Mouse (Mus musculus) heart, embryonic 12.5 days (tissue): ENCODE results near the gene Dcaf8. TPM values are rescaled to one million over a fixed set of nuclear protein-coding genes. Genes with fewer than 3 reads are reported as not detected.

Experiments used
- ATAC-seq: fragments of 200-750 bp; cut with Nextera tagmentation; 2 replicates; pipeline ENCODE4 v1.8.0; 2017; ENCODE audit warnings: moderate TSS enrichment, moderate library complexity; ENCODE audit not compliant: insufficient number of reproducible peaks, low FRiP score
- H3K27ac ChIP-seq: fragments of 300-500 bp; sonication (generic); 2 replicates; pipeline ENCODE4 v1.5.1; 2016; ENCODE audit warnings: mild to moderate bottlenecking, moderate library complexity; ENCODE audit not compliant: poor library complexity, severe bottlenecking
- H3K27me3 ChIP-seq: fragments of 300-500 bp; sonication (generic); replicated peaks from 2 replicates; pipeline ENCODE4 v1.6.1; 2016; ENCODE audit warnings: mild to moderate bottlenecking, moderate library complexity
- H3K36me3 ChIP-seq: fragments of 300-500 bp; sonication (generic); 2 replicates; pipeline ENCODE4 v1.6.1; 2016; ENCODE audit warnings: mild to moderate bottlenecking, moderate library complexity
- H3K4me1 ChIP-seq: fragments of 300-500 bp; sonication (generic); replicated peaks from 2 replicates; pipeline ENCODE4 v1.6.1; 2016; ENCODE audit warnings: mild to moderate bottlenecking
- H3K4me2 ChIP-seq: fragments of 300-500 bp; sonication (generic); 2 replicates; pipeline ENCODE4 v1.6.1; 2016; ENCODE audit warnings: mild to moderate bottlenecking, moderate library complexity
- H3K4me3 ChIP-seq: fragments of 300-500 bp; sonication (generic); 2 replicates; pipeline ENCODE4 v1.5.1; 2016; ENCODE audit warnings: mild to moderate bottlenecking
- H3K9ac ChIP-seq: fragments of 300-500 bp; sonication (generic); 2 replicates; pipeline ENCODE4 v1.6.1; 2016; ENCODE audit warnings: mild to moderate bottlenecking, moderate library complexity
- H3K9me3 ChIP-seq: fragments of 300-500 bp; sonication (generic); replicated peaks from 2 replicates; pipeline ENCODE4 v1.6.1; 2016; ENCODE audit warnings: mild to moderate bottlenecking, moderate library complexity
- whole genome bisulfite sequencing: fragments of 180-500 bp; shearing (Covaris S2); methylation state at CpG from one replicate; pipeline ENCODE4 v1.1.7; 2016; 5-methylcytosine and 5-hydroxymethylcytosine counted together
- polyA plus RNA-seq: library from polyadenylated mRNA; unstranded; fragments of >200 nt; fragmentation: Nextera tagmentation; extraction: Ambion mirVana; gene quantifications from 2 replicates; pipeline ENCODE4 v1.2.1, GENCODE M21; 2016

Gene Dcaf8
- polyA plus RNA-seq, 1 experiment from 2014 or later, result 123 TPM

GRCm38 (mm10) chr1:172194435-172194834 lies 46.6 kb downstream of the Dcaf8 start:
- 0 out of 2 replicates have a peak overlapping the region, but pooled peaks have one; percentile 19 for H3K27ac ChIP-seq

DNA sequence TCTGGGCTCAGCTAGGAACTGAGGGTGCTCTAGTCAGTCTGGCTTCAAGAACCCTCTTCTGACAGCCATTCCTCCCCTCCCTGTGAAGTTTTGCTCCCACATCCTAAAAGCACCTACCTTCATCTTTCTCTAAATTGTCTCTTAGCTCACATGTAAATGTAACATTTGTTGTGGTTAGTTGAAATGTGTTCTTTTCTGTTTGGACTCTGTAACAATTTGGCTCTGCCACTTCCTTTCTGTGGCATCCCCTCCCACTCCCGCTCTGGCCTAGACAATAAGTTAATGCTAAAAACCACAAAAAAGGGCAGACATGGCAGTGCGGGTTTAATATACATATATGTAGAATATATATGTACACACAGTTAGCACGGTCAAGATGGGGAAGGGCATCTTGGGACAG lies 49.3 kb downstream of the Dcaf8 start:
- Histone ChIP-seq H3K9me3 (no peaks in the 10 kb centered on the region), H3K4me3 (no peak overlapping the region), H3K4me1 (peaks cover 21% of the 10 kb centered on the region), H3K36me3 (peaks cover 86% of the 10 kb centered on the region), H3K4me2 (no peak overlapping the region), H3K9ac (no peak overlapping the region; the same call in 1 of the 2 replicates), H3K27ac (no peak overlapping the region), H3K27me3 (no peaks in the 10 kb centered on the region)
- no peak for ATAC-seq
- 90% methylated on average over 3 of the region's 3 CpGs for WGBS

More at GRCm38 (mm10) chr1:172194435-172194834, 46.6 kb downstream of the Dcaf8 start:
- Histone ChIP-seq H3K4me2 (no peak overlapping the region), H3K27me3 (no peaks in the 10 kb centered on the region), H3K9ac (no peak overlapping the region), H3K4me1 (peaks cover 3% of the 10 kb centered on the region; the same call in 1 of the 2 replicates), H3K36me3 (peaks cover 88% of the 10 kb centered on the region), H3K9me3 (no peaks in the 10 kb centered on the region), H3K4me3 (no peak overlapping the region)
- ATAC-seq, result no peak
- 73% methylated on average over 8 of the region's 8 CpGs for WGBS

DNA sequence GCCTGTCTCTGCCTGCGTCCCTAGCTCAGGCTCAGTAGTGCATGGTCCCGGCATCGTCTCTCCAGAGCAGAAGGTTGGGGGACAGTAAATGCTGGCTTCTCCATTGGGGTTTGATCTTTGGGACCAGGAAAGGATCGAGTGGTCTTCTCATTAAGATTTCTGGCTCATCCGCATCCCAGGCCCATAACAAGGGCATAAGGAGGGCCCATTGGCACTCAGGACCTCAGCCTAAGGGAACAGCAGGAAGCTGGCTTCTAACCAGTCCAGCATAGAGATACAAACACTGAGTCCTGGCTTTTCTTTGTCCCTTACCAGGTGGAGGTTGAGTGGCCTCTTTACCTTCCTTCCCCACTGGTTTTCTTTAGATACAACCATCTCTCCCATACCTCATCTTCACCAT lies 50.0 kb downstream of the Dcaf8 start:
- H3K36me3 ChIP-seq, result peaks cover 79% of the 10 kb centered on the region
- 68% methylated on average over 5 of the region's 5 CpGs for WGBS

GRCm38 (mm10) chr1:172198316-172198715 lies 50.4 kb downstream of the Dcaf8 start:
- Histone ChIP-seq H3K27me3 (no peaks in the 10 kb centered on the region), H3K4me3 (no peak overlapping the region), H3K4me2 (no peak overlapping the region), H3K36me3 (peaks cover 79% of the 10 kb centered on the region), H3K9me3 (no peaks in the 10 kb centered on the region), H3K4me1 (peaks cover 33% of the 10 kb centered on the region), H3K27ac (no peak overlapping the region), H3K9ac (no peak overlapping the region)
- WGBS, result 90% methylated on average over 8 of the region's 8 CpGs
- no peak for ATAC-seq

More for the DNA sequence above, 50.0 kb downstream of the Dcaf8 start:
- Histone ChIP-seq H3K27me3 (no peaks in the 10 kb centered on the region), H3K4me3 (no peak overlapping the region), H3K9me3 (no peaks in the 10 kb centered on the region), H3K4me1 (peaks cover 28% of the 10 kb centered on the region), H3K9ac (no peak overlapping the region), H3K4me2 (no peak overlapping the region), H3K27ac (no peak overlapping the region)
- ATAC-seq, result no peak

- WGBS, result 88% methylated on average over 4 of the region's 4 CpGs
- Histone ChIP-seq H3K4me3 (no peak overlapping the region), H3K36me3 (peaks cover 72% of the 10 kb centered on the region), H3K27ac (no peak overlapping the region), H3K4me2 (no peak overlapping the region), H3K4me1 (peaks cover 40% of the 10 kb centered on the region), H3K27me3 (no peaks in the 10 kb centered on the region), H3K9ac (no peak overlapping the region), H3K9me3 (no peaks in the 10 kb centered on the region)
- ATAC-seq, result no peak
Measured at GRCm38 (mm10) chr1:172198996-172199395, 51.1 kb downstream of the Dcaf8 start.

DNA sequence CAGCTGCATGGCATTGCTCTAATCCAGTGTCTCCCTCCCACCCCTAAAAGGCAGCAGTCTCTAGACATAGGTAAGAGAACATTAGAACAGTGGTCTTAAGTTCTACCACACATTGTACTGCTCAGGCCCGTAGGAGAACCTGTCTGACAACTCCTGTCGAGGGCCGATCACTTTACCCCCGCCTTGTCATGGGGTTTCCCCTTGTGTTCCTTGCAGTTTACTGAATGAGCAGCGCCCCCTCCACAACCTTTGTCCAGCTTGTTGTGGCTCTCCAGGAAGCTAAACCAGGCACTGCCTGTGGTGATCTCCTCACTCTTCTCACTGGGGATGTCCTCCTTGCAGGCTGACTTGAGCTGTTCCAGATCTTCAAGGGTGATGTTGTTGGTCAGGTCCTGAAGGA lies 52.3 kb downstream of the Dcaf8 start:
- ATAC-seq, result no peak
- 90% methylated on average over 5 of the region's 5 CpGs for WGBS
- H3K9me3 ChIP-seq, result no peaks in the 10 kb centered on the region
- H3K36me3 ChIP-seq, result peaks cover 65% of the 10 kb centered on the region
- H3K4me2 ChIP-seq, result no peak overlapping the region
- H3K27ac ChIP-seq, result no peak overlapping the region
- H3K4me3 ChIP-seq, result no peak overlapping the region
- no peaks in the 10 kb centered on the region for H3K27me3 ChIP-seq
- H3K9ac ChIP-seq, result no peak overlapping the region
- H3K4me1 ChIP-seq, result peaks cover 49% of the 10 kb centered on the region

GRCm38 (mm10) chr1:172200871-172201447 lies 53.1 kb downstream of the Dcaf8 start:
- H3K9ac ChIP-seq, result 0 out of 2 replicates have a peak overlapping the region, but pooled peaks have one; percentile 15
- 37% methylated on average over 7 of the region's 7 CpGs for WGBS
- H3K27me3 ChIP-seq, result no peaks in the 10 kb centered on the region
- no peak overlapping the region; the same call in 1 of the 2 replicates for H3K4me3 ChIP-seq
- ATAC-seq, result no peak
- peak overlapping the region; percentile 25; the same call in 1 of the 2 replicates for H3K4me2 ChIP-seq
- H3K9me3 ChIP-seq, result no peaks in the 10 kb centered on the region
- H3K27ac ChIP-seq, result peak overlapping the region; percentile 65
- peaks cover 58% of the 10 kb centered on the region for H3K36me3 ChIP-seq
- H3K4me1 ChIP-seq, result peaks cover 55% of the 10 kb centered on the region

DNA sequence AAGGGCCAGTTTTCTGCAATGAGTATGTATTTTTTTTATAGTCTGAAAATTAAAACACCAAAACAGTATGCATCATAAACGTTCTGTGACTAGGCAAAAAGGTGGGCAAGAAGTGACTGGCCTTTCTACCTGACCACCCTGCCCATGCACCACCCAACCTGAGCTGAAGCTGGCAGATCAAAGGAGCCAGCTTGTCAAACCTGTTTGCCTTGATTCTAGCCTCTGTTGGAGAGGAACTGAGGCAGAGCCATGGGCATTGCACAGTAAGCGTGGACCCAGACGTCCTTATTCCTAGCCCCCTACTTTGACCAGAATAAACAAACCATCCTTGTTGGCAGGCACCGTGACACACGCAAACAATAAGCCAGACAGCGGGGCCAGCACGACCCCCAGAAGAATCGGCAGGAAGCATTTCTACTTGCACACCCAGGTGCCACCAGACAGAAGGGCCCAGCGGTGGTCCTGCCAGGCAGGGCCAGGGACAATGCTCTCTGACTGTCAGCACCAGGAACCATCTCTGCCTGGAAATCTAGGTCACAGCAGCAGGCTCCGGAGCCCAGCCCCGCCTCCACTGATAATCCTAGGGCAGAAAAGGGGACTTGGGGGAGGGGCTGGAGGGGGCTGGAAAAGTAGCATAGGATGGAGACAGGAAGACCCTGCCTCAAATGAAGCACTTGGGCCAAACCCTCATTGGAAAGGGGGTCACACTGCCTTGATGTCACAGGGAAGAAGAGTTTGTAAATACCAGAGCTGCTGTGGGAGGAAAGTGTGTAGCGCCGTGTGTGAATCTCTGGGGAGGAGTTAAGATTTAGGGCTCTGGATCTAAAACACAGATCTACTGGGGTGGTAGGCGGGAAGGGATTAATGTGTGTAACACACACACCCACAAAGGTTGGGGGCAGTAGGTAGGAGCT lies 54.3 kb downstream of the Dcaf8 start:
- H3K27ac ChIP-seq, result peak overlapping the region; percentile 89
- WGBS, result 17% methylated on average over 14 of the region's 14 CpGs
- H3K4me2 ChIP-seq, result peak overlapping the region; percentile 73
- peak overlapping the region; percentile 42 for H3K9ac ChIP-seq
- H3K4me1 ChIP-seq, result peaks cover 62% of the 10 kb centered on the region
- peaks cover 46% of the 10 kb centered on the region for H3K36me3 ChIP-seq
- no peaks in the 10 kb centered on the region for H3K9me3 ChIP-seq
- no peak for ATAC-seq
- no peaks in the 10 kb centered on the region for H3K27me3 ChIP-seq
- H3K4me3 ChIP-seq, result 0 out of 2 replicates have a peak overlapping the region, but pooled peaks have one; percentile 5

- H3K9me3 ChIP-seq, result no peaks in the 10 kb centered on the region
- H3K9ac ChIP-seq, result 0 out of 2 replicates have a peak overlapping the region, but pooled peaks have one; percentile 42
- H3K36me3 ChIP-seq, result peaks cover 38% of the 10 kb centered on the region
- no peaks in the 10 kb centered on the region for H3K27me3 ChIP-seq
- H3K4me3 ChIP-seq, result no peak overlapping the region
- peak overlapping the region; percentile 73 for H3K4me2 ChIP-seq
- peaks cover 67% of the 10 kb centered on the region for H3K4me1 ChIP-seq
- 24% methylated on average over 2 of the region's 2 CpGs for WGBS
- H3K27ac ChIP-seq, result peak overlapping the region; percentile 89
- ATAC-seq, result no peak
Measured at GRCm38 (mm10) chr1:172202894-172203522, 55.1 kb downstream of the Dcaf8 start.

- Histone ChIP-seq H3K4me3 (no peak overlapping the region), H3K4me2 (peak overlapping the region; percentile 73), H3K27me3 (no peaks in the 10 kb centered on the region), H3K4me1 (peaks cover 67% of the 10 kb centered on the region), H3K36me3 (peaks cover 32% of the 10 kb centered on the region), H3K9ac (0 out of 2 replicates have a peak overlapping the region, but pooled peaks have one; percentile 32), H3K9me3 (no peaks in the 10 kb centered on the region), H3K27ac (peak overlapping the region; percentile 89)
- 15% methylated on average over 4 of the region's 4 CpGs for WGBS
- ATAC-seq, result peak; percentile 33; the same call in 1 of the 2 replicates
Measured at GRCm38 (mm10) chr1:172203566-172203965, 55.7 kb downstream of the Dcaf8 start.
